Mouse (Mus musculus) stomach, postnatal 0 days (tissue): ENCODE measurements at regions not wholly inside any gene's neighbourhood (a gene's known extent, or its start where the extent isn't known, plus 50 kb on each side); places are given as distances from the start of the nearest gene placed in this dataset.

Source experiments
- ATAC-seq: fragments of 200-750 bp; cut with Nextera tagmentation; 2 replicates; pipeline ENCODE4 v1.8.0; 2017; ENCODE audit not compliant: low FRiP score, low TSS enrichment
- DNase-seq: peaks from one replicate; pipeline ENCODE4 v3.0.0-alpha.2; 2016; ENCODE audit warnings: low spot score
- H3K27ac ChIP-seq: fragments of 300-500 bp; sonication (generic); replicated peaks from 2 replicates; pipeline ENCODE4 v1.5.1; 2014; ENCODE audit warnings: mild to moderate bottlenecking, control low read depth
- H3K27me3 ChIP-seq: fragments of 300-500 bp; sonication (generic); 2 replicates; pipeline ENCODE4 v1.6.1; 2014; ENCODE audit warnings: low read length; ENCODE audit not compliant: control insufficient read depth, insufficient read depth
- H3K36me3 ChIP-seq: fragments of 300-500 bp; sonication (generic); 2 replicates; pipeline ENCODE4 v1.6.1; 2014; ENCODE audit warnings: low read length, mixed read lengths; ENCODE audit not compliant: control insufficient read depth, insufficient read depth
- H3K4me1 ChIP-seq: fragments of 300-500 bp; sonication (generic); replicated peaks from 2 replicates; pipeline ENCODE4 v1.6.1; 2014; ENCODE audit warnings: antibody characterized with exemption; ENCODE audit not compliant: control insufficient read depth, insufficient read depth
- H3K4me2 ChIP-seq: fragments of 300-500 bp; sonication (generic); replicated peaks from 2 replicates; pipeline ENCODE4 v1.6.1; 2014; ENCODE audit warnings: low read depth, mild to moderate bottlenecking, control low read depth, moderate library complexity
- H3K4me3 ChIP-seq: fragments of 300-500 bp; sonication (generic); 2 replicates; pipeline ENCODE4 v1.5.1; 2014; ENCODE audit warnings: low read depth, low read length, control low read depth
- H3K9ac ChIP-seq: fragments of 300-500 bp; sonication (generic); 2 replicates; pipeline ENCODE4 v1.6.1; 2014; ENCODE audit warnings: mild to moderate bottlenecking, low read length, control low read depth, mixed read lengths
- H3K9me3 ChIP-seq: fragments of 300-500 bp; sonication (generic); 2 replicates; pipeline ENCODE4 v1.6.1; 2016; ENCODE audit warnings: low read length; ENCODE audit not compliant: control insufficient read depth
- CTCF ChIP-seq: IDR thresholded peaks from 2 replicates; pipeline ENCODE4 v1.5.1; 2016; ENCODE audit warnings: antibody characterized with exemption, low read depth, mild to moderate bottlenecking, moderate library complexity
- EP300 ChIP-seq: optimal IDR thresholded peaks from 2 replicates; pipeline ENCODE3; 2016; ENCODE audit warnings: antibody characterized with exemption
- WGBS: fragments of 180-500 bp; shearing (Covaris S2); extraction: QIAGEN DNeasy Blood & Tissue Kit; methylation state at CpG from one replicate; pipeline ENCODE4 v1.1.7; 2014; 5-methylcytosine and 5-hydroxymethylcytosine counted together

GRCm38 (mm10) chr16:78737902-78738301 lies 161.4 kb upstream of the D16Ertd472e start:
- Histone ChIP-seq H3K4me1 (no peaks in the 10 kb centered on the region), H3K27ac (no peak overlapping the region), H3K9me3 (no peaks in the 10 kb centered on the region), H3K9ac (no peak overlapping the region), H3K36me3 (no peaks in the 10 kb centered on the region), H3K27me3 (no peaks in the 10 kb centered on the region), H3K4me3 (no peak overlapping the region), H3K4me2 (no peak overlapping the region)
- TF ChIP-seq CTCF (no peak), EP300 (no peak)
- no peak for ATAC-seq
- DNase-seq, result no peak
- 48% methylated on average over 4 of the region's 4 CpGs for WGBS

- no peak overlapping the region for H3K4me3 ChIP-seq
- H3K27ac ChIP-seq, result no peak overlapping the region
- no peaks in the 10 kb centered on the region for H3K27me3 ChIP-seq
- H3K36me3 ChIP-seq, result no peaks in the 10 kb centered on the region
- DNase-seq, result no peak
- H3K9ac ChIP-seq, result no peak overlapping the region
- 49% methylated on average over 13 of the region's 13 CpGs for WGBS
- no peak for ATAC-seq
- H3K4me1 ChIP-seq, result no peaks in the 10 kb centered on the region
- H3K9me3 ChIP-seq, result no peaks in the 10 kb centered on the region
- H3K4me2 ChIP-seq, result no peak overlapping the region
- TF ChIP-seq CTCF (no peak), EP300 (no peak)
These were observed 154.3 kb upstream of the D16Ertd472e start for GRCm38 (mm10) chr16:78730583-78731501.

- no peaks in the 10 kb centered on the region for H3K4me1 ChIP-seq
- ATAC-seq (no peak), DNase-seq (no peak)
- whole genome bisulfite sequencing, result 80% methylated on average over 2 of the region's 2 CpGs
- no peak overlapping the region for H3K4me3 ChIP-seq
- H3K27me3 ChIP-seq, result no peaks in the 10 kb centered on the region
- TF ChIP-seq EP300, result no peak
- TF ChIP-seq CTCF, result no peak
- no peaks in the 10 kb centered on the region for H3K9me3 ChIP-seq
- no peak overlapping the region for H3K27ac ChIP-seq
- H3K4me2 ChIP-seq, result no peak overlapping the region
- H3K36me3 ChIP-seq, result no peaks in the 10 kb centered on the region
- no peak overlapping the region for H3K9ac ChIP-seq
These were observed 149.0 kb upstream of the D16Ertd472e start for GRCm38 (mm10) chr16:78725541-78725940.

DNA sequence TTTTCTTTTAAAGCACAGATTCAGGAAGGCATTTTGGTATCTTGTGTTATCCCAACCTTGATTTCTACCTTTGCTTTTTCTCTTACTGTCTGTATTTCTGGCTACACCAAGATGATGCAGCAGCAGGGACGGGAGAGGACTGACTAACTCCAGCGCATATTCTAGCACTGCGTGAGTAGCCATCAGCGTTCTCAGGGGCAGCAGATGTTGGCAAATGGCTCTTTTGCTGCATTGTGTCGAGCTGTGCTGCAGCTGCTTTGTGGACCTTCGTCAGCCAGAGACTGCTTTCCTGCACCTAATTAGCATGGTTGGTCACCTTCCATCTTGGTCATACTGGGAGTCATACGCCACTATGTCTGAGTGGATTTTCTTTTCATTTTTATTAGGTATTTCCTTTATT lies 133.4 kb upstream of the D16Ertd472e start:
- H3K36me3 ChIP-seq, result no peaks in the 10 kb centered on the region
- no peaks in the 10 kb centered on the region for H3K9me3 ChIP-seq
- no peak overlapping the region for H3K27ac ChIP-seq
- WGBS, result 83% methylated on average over 7 of the region's 7 CpGs
- no peaks in the 10 kb centered on the region for H3K4me1 ChIP-seq
- no peak overlapping the region for H3K9ac ChIP-seq
- DNase-seq (no peak), ATAC-seq (no peak)
- no peak overlapping the region for H3K4me3 ChIP-seq
- H3K4me2 ChIP-seq, result no peak overlapping the region
- no peaks in the 10 kb centered on the region for H3K27me3 ChIP-seq
- no peak for TF ChIP-seq EP300

GRCm38 (mm10) chr16:78707566-78707965 lies 131.1 kb upstream of the D16Ertd472e start:
- no peak for TF ChIP-seq EP300
- TF ChIP-seq CTCF, result no peak
- no peaks in the 10 kb centered on the region for H3K36me3 ChIP-seq
- 78% methylated on average over 4 of the region's 4 CpGs for WGBS
- no peak overlapping the region for H3K4me2 ChIP-seq
- no peak overlapping the region for H3K9ac ChIP-seq
- H3K27ac ChIP-seq, result no peak overlapping the region
- no peak overlapping the region for H3K4me3 ChIP-seq
- no peaks in the 10 kb centered on the region for H3K4me1 ChIP-seq
- ATAC-seq (no peak), DNase-seq (no peak)
- no peaks in the 10 kb centered on the region for H3K27me3 ChIP-seq
- H3K9me3 ChIP-seq, result no peaks in the 10 kb centered on the region

GRCm38 (mm10) chr16:78707165-78707564 lies 130.7 kb upstream of the D16Ertd472e start:
- Histone ChIP-seq H3K36me3 (no peaks in the 10 kb centered on the region), H3K27me3 (no peaks in the 10 kb centered on the region), H3K4me3 (no peak overlapping the region), H3K9me3 (no peaks in the 10 kb centered on the region), H3K4me2 (no peak overlapping the region), H3K27ac (no peak overlapping the region), H3K9ac (no peak overlapping the region), H3K4me1 (no peaks in the 10 kb centered on the region)
- WGBS, result 86% methylated on average over 7 of the region's 7 CpGs
- ATAC-seq, result no peak
- no peak for DNase-seq
- TF ChIP-seq CTCF (no peak), EP300 (no peak)
